Mouse (Mus musculus) erythroblast, embryonic 14.5 days (primary cell): ENCODE data around the gene Card10. TPM values are rescaled to one million over a fixed set of nuclear protein-coding genes. Genes with fewer than 3 reads are reported as not detected.

Source experiments
- H3K27me3 ChIP-seq: 2 replicates; pipeline ENCODE4 v1.6.1; 2012; ENCODE audit warnings: inconsistent platforms; ENCODE audit not compliant: control insufficient read depth
- H3K36me3 ChIP-seq: 2 replicates; pipeline ENCODE4 v1.6.1; 2012; ENCODE audit warnings: mild to moderate bottlenecking, inconsistent platforms; ENCODE audit not compliant: control insufficient read depth
- H3K4me1 ChIP-seq: 2 replicates; pipeline ENCODE4 v1.6.1; 2012; ENCODE audit warnings: inconsistent platforms; ENCODE audit not compliant: control insufficient read depth
- H3K4me3 ChIP-seq: replicated peaks from 2 replicates; pipeline ENCODE3; 2012; ENCODE audit warnings: moderate library complexity, mild to moderate bottlenecking, inconsistent platforms
- H3K9me3 ChIP-seq: 2 replicates; pipeline ENCODE4 v1.6.1; 2012; ENCODE audit warnings: low read length, inconsistent platforms, mixed read lengths; ENCODE audit not compliant: control insufficient read depth
- GATA1 ChIP-seq: IDR thresholded peaks from 2 replicates; pipeline ENCODE4 v1.6.1; 2012; ENCODE audit warnings: low read length, inconsistent platforms, mixed read lengths
- TAL1 ChIP-seq: IDR thresholded peaks from 3 replicates; pipeline ENCODE4 v1.6.1; 2012; ENCODE audit warnings: low read length, inconsistent platforms, mixed read lengths
- polyA plus RNA-seq: library from polyadenylated mRNA; stranded (reverse); fragments of >175 nt; gene quantifications from 2 replicates; pipeline ENCODE4 v1.2.3, GENCODE M21; 2012

Gene Card10
- polyA plus RNA-seq, 1 experiment, result 0.02 TPM

GRCm38 (mm10) chr15:78836086-78836621 is 33.3 kb upstream of the Card10 start:
- no peaks in the 10 kb centered on the region for H3K36me3 ChIP-seq
- no peak overlapping the region for H3K4me3 ChIP-seq
- H3K4me1 ChIP-seq, result peaks cover 30% of the 10 kb centered on the region
- peaks cover 11% of the 10 kb centered on the region for H3K27me3 ChIP-seq
- no peak for TF ChIP-seq TAL1
- TF ChIP-seq GATA1, result no peak
- H3K9me3 ChIP-seq, result peaks cover 5% of the 10 kb centered on the region; the same call in 1 of the 2 replicates

- H3K4me1 ChIP-seq, result peaks cover 30% of the 10 kb centered on the region
- TF ChIP-seq TAL1, result no peak
- TF ChIP-seq GATA1, result 0 out of 2 replicates have a peak, but pooled peaks have one; percentile 19
- H3K4me3 ChIP-seq, result no peak overlapping the region
Measured at GRCm38 (mm10) chr15:78835200-78836085, 32.6 kb upstream of the Card10 start.

GRCm38 (mm10) chr15:78834233-78835005 is 31.6 kb upstream of the Card10 start:
- peaks cover 5% of the 10 kb centered on the region; the same call in 1 of the 2 replicates for H3K9me3 ChIP-seq
- TF ChIP-seq TAL1, result no peak
- no peak for TF ChIP-seq GATA1
- H3K27me3 ChIP-seq, result no peaks in the 10 kb centered on the region
- peaks cover 30% of the 10 kb centered on the region for H3K4me1 ChIP-seq
- no peaks in the 10 kb centered on the region for H3K36me3 ChIP-seq
- H3K4me3 ChIP-seq, result no peak overlapping the region

More at GRCm38 (mm10) chr15:78835200-78836085, 32.6 kb upstream of the Card10 start:
- Histone ChIP-seq H3K9me3 (peaks cover 5% of the 10 kb centered on the region; the same call in 1 of the 2 replicates), H3K27me3 (peaks cover 4% of the 10 kb centered on the region), H3K36me3 (no peaks in the 10 kb centered on the region)

GRCm38 (mm10) chr15:78833582-78833981 is 30.7 kb upstream of the Card10 start:
- H3K4me3 ChIP-seq, result no peak overlapping the region
- TF ChIP-seq GATA1 (no peak), TAL1 (no peak)
- H3K36me3 ChIP-seq, result no peaks in the 10 kb centered on the region
- H3K9me3 ChIP-seq, result peaks cover 5% of the 10 kb centered on the region; the same call in 1 of the 2 replicates
- H3K4me1 ChIP-seq, result peaks cover 30% of the 10 kb centered on the region
- no peaks in the 10 kb centered on the region; the same call in 1 of the 2 replicates for H3K27me3 ChIP-seq

- peaks cover 5% of the 10 kb centered on the region; the same call in 1 of the 2 replicates for H3K9me3 ChIP-seq
- TF ChIP-seq GATA1, result no peak
- TF ChIP-seq TAL1, result no peak
- H3K4me1 ChIP-seq, result peaks cover 33% of the 10 kb centered on the region
- H3K4me3 ChIP-seq, result no peak overlapping the region
- no peaks in the 10 kb centered on the region for H3K36me3 ChIP-seq
- H3K27me3 ChIP-seq, result peaks cover 3% of the 10 kb centered on the region; the same call in 1 of the 2 replicates
Measured at GRCm38 (mm10) chr15:78832701-78833123, 29.9 kb upstream of the Card10 start.

- no peak overlapping the region for H3K4me3 ChIP-seq
- H3K27me3 ChIP-seq, result peaks cover 3% of the 10 kb centered on the region; the same call in 1 of the 2 replicates
- TF ChIP-seq GATA1 (no peak), TAL1 (no peak)
- H3K4me1 ChIP-seq, result peaks cover 33% of the 10 kb centered on the region
- H3K9me3 ChIP-seq, result peaks cover 5% of the 10 kb centered on the region; the same call in 1 of the 2 replicates
- no peaks in the 10 kb centered on the region for H3K36me3 ChIP-seq
Measured at GRCm38 (mm10) chr15:78831720-78832657, 29.1 kb upstream of the Card10 start.

- peaks cover 5% of the 10 kb centered on the region; the same call in 1 of the 2 replicates for H3K27me3 ChIP-seq
- H3K36me3 ChIP-seq, result no peaks in the 10 kb centered on the region
- TF ChIP-seq TAL1, result no peak
- TF ChIP-seq GATA1, result no peak
- peaks cover 33% of the 10 kb centered on the region for H3K4me1 ChIP-seq
- no peak overlapping the region for H3K4me3 ChIP-seq
- peaks cover 3% of the 10 kb centered on the region; the same call in 1 of the 2 replicates for H3K9me3 ChIP-seq
Measured at GRCm38 (mm10) chr15:78830742-78831719, 28.2 kb upstream of the Card10 start.
